Mouse (Mus musculus) intestine, embryonic 15.5 days (tissue): ENCODE measurements around the gene Ccdc27. TPM values are rescaled to one million over a fixed set of nuclear protein-coding genes. Genes with fewer than 3 reads are reported as not detected.

Experiments
- ATAC-seq: fragments of 200-750 bp; cut with Nextera tagmentation; 2 replicates; pipeline ENCODE4 v1.8.0; 2017; ENCODE audit warnings: moderate TSS enrichment, moderate library complexity
- H3K27ac ChIP-seq: fragments of 300-500 bp; sonication (generic); 2 replicates; pipeline ENCODE4 v1.5.1; 2015; ENCODE audit warnings: mild to moderate bottlenecking, inconsistent platforms
- H3K27me3 ChIP-seq: fragments of 300-500 bp; sonication (generic); replicated peaks from 2 replicates; pipeline ENCODE4 v1.6.1; 2015; ENCODE audit warnings: inconsistent platforms
- H3K36me3 ChIP-seq: fragments of 300-500 bp; sonication (generic); 2 replicates; pipeline ENCODE4 v1.6.1; 2015; ENCODE audit warnings: inconsistent platforms
- H3K4me1 ChIP-seq: fragments of 300-500 bp; sonication (generic); replicated peaks from 2 replicates; pipeline ENCODE4 v1.6.1; 2015; ENCODE audit warnings: inconsistent platforms
- H3K4me2 ChIP-seq: fragments of 300-500 bp; sonication (generic); replicated peaks from 2 replicates; pipeline ENCODE4 v1.6.1; 2015; ENCODE audit warnings: mild to moderate bottlenecking, inconsistent platforms
- H3K4me3 ChIP-seq: fragments of 300-500 bp; sonication (generic); replicated peaks from 2 replicates; pipeline ENCODE4 v1.5.1; 2015; ENCODE audit warnings: inconsistent platforms
- H3K9ac ChIP-seq: fragments of 300-500 bp; sonication (generic); 2 replicates; pipeline ENCODE4 v1.6.1; 2015; ENCODE audit warnings: inconsistent platforms
- H3K9me3 ChIP-seq: fragments of 300-500 bp; sonication (generic); 2 replicates; pipeline ENCODE4 v1.6.1; 2016; ENCODE audit warnings: inconsistent platforms
- WGBS: fragments of 180-500 bp; shearing (Covaris S2); methylation state at CpG from one replicate; pipeline ENCODE4 v1.1.7; 2015; 5-methylcytosine and 5-hydroxymethylcytosine counted together
- polyA plus RNA-seq: library from polyadenylated mRNA; unstranded; fragments of >200 nt; fragmentation: Nextera tagmentation; extraction: Ambion mirVana; gene quantifications from 2 replicates; pipeline ENCODE4 v1.2.1, GENCODE M21; 2015

Ccdc27 gene
- polyA plus RNA-seq, 1 experiment from 2014 or later = not detected

GRCm38 (mm10) chr4:154005488-154005887, 37.0 kb downstream of the Ccdc27 start:
- Histone ChIP-seq H3K27ac (no peak overlapping the region), H3K4me3 (no peak overlapping the region), H3K36me3 (peaks cover 16% of the 10 kb centered on the region; the same call in 1 of the 2 replicates), H3K9ac (no peak overlapping the region), H3K4me1 (no peaks in the 10 kb centered on the region), H3K4me2 (no peak overlapping the region), H3K9me3 (no peaks in the 10 kb centered on the region), H3K27me3 (no peaks in the 10 kb centered on the region)
- 95% methylated on average over 5 of the region's 5 CpGs for WGBS
- ATAC-seq = no peak

GRCm38 (mm10) chr4:153993505-153993904, 49.0 kb downstream of the Ccdc27 start:
- Histone ChIP-seq H3K36me3 (peaks cover 39% of the 10 kb centered on the region), H3K9me3 (no peaks in the 10 kb centered on the region), H3K9ac (no peak overlapping the region), H3K4me3 (no peak overlapping the region), H3K27me3 (no peaks in the 10 kb centered on the region), H3K27ac (no peak overlapping the region), H3K4me1 (no peaks in the 10 kb centered on the region), H3K4me2 (no peak overlapping the region)
- WGBS = 91% methylated on average over 8 of the region's 8 CpGs
- no peak for ATAC-seq

- Histone ChIP-seq H3K4me2 (no peak overlapping the region), H3K4me1 (no peaks in the 10 kb centered on the region), H3K9me3 (no peaks in the 10 kb centered on the region), H3K36me3 (peaks cover 44% of the 10 kb centered on the region), H3K27ac (no peak overlapping the region), H3K27me3 (no peaks in the 10 kb centered on the region), H3K4me3 (no peak overlapping the region), H3K9ac (no peak overlapping the region)
- WGBS = 88% methylated on average over 10 of the region's 10 CpGs
- no peak for ATAC-seq
Measured at GRCm38 (mm10) chr4:153992715-153993114, 49.8 kb downstream of the Ccdc27 start.

GRCm38 (mm10) chr4:153980470-153980869, 62.0 kb downstream of the Ccdc27 start:
- ATAC-seq = no peak
- no peaks in the 10 kb centered on the region for H3K27me3 ChIP-seq
- no peak overlapping the region for H3K4me3 ChIP-seq
- H3K9me3 ChIP-seq = no peaks in the 10 kb centered on the region
- peaks cover 18% of the 10 kb centered on the region for H3K36me3 ChIP-seq
- no peak overlapping the region for H3K9ac ChIP-seq
- 87% methylated on average over 8 of the region's 11 CpGs for WGBS
- peaks cover 11% of the 10 kb centered on the region; the same call in 1 of the 2 replicates for H3K4me1 ChIP-seq
- no peak overlapping the region for H3K4me2 ChIP-seq
- H3K27ac ChIP-seq = no peak overlapping the region

GRCm38 (mm10) chr4:153979243-153979642, 63.2 kb downstream of the Ccdc27 start:
- Histone ChIP-seq H3K27ac (no peak overlapping the region), H3K27me3 (no peaks in the 10 kb centered on the region), H3K4me3 (no peak overlapping the region), H3K4me2 (no peak overlapping the region), H3K9ac (no peak overlapping the region), H3K9me3 (no peaks in the 10 kb centered on the region), H3K4me1 (peaks cover 13% of the 10 kb centered on the region; the same call in 1 of the 2 replicates), H3K36me3 (peaks cover 9% of the 10 kb centered on the region; the same call in 1 of the 2 replicates)
- no peak for ATAC-seq
- 93% methylated on average over 10 of the region's 10 CpGs for WGBS

Other genes with a start within 250 kb of the Ccdc27 start
- 68.1 and 70.1 TPM in 2 replicates for gene A430005L14Rik, start 85.4 kb downstream of the Ccdc27 start, polyA plus RNA-seq
- 14.1 and 15.3 TPM in 2 replicates for gene Dffb, start 67.6 kb downstream of the Ccdc27 start, polyA plus RNA-seq
- 10.8 and 11.0 TPM in 2 replicates for gene Cep104, start 67.5 kb downstream of the Ccdc27 start, polyA plus RNA-seq
- 22.3 and 23.3 TPM in 2 replicates for gene Lrrc47, start 30.9 kb downstream of the Ccdc27 start, polyA plus RNA-seq
- gene Smim1, start 16.4 kb downstream of the Ccdc27 start, polyA plus RNA-seq = 124 and 154 TPM in 2 replicates
- gene Trp73, start 97.5 kb upstream of the Ccdc27 start, polyA plus RNA-seq = 0.13 and 0.33 TPM in 2 replicates
- 28.9 and 31.2 TPM in 2 replicates for gene Wrap73, start 99.7 kb upstream of the Ccdc27 start, polyA plus RNA-seq
- gene Tprgl, start 118.0 kb upstream of the Ccdc27 start, polyA plus RNA-seq = 102 and 110 TPM in 2 replicates
- gene Megf6, start 128.1 kb upstream of the Ccdc27 start, polyA plus RNA-seq = 13.1 and 14.2 TPM in 2 replicates